Mouse (Mus musculus) forebrain, embryonic 13.5 days (tissue): ENCODE data around the gene Plxna2. TPM values are rescaled to one million over a fixed set of nuclear protein-coding genes. Genes with fewer than 3 reads are reported as not detected.

Experiments
- ATAC-seq: fragments of 200-750 bp; cut with Nextera tagmentation; 2 replicates; pipeline ENCODE4 v1.8.0; 2017
- H3K27ac ChIP-seq: fragments of 300-500 bp; sonication (generic); 2 replicates; pipeline ENCODE4 v1.5.1; 2015; ENCODE audit warnings: inconsistent platforms, mild to moderate bottlenecking, moderate library complexity
- H3K27me3 ChIP-seq: fragments of 300-500 bp; sonication (generic); 2 replicates; pipeline ENCODE4 v1.6.1; 2015; ENCODE audit warnings: mild to moderate bottlenecking, inconsistent platforms
- H3K36me3 ChIP-seq: fragments of 300-500 bp; sonication (generic); 2 replicates; pipeline ENCODE4 v1.6.1; 2015; ENCODE audit warnings: mild to moderate bottlenecking, inconsistent platforms; ENCODE audit not compliant: poor library complexity, severe bottlenecking
- H3K4me1 ChIP-seq: fragments of 300-500 bp; sonication (generic); 2 replicates; pipeline ENCODE4 v1.6.1; 2015; ENCODE audit warnings: inconsistent platforms
- H3K4me2 ChIP-seq: fragments of 300-500 bp; sonication (generic); 2 replicates; pipeline ENCODE4 v1.6.1; 2015; ENCODE audit warnings: inconsistent platforms, mild to moderate bottlenecking, moderate library complexity
- H3K4me3 ChIP-seq: fragments of 300-500 bp; sonication (generic); 2 replicates; pipeline ENCODE4 v1.5.1; 2015; ENCODE audit warnings: mild to moderate bottlenecking, inconsistent platforms
- H3K9ac ChIP-seq: fragments of 300-500 bp; sonication (generic); 2 replicates; pipeline ENCODE4 v1.6.1; 2015; ENCODE audit warnings: mild to moderate bottlenecking, inconsistent platforms
- H3K9me3 ChIP-seq: fragments of 300-500 bp; sonication (generic); replicated peaks from 2 replicates; pipeline ENCODE4 v1.6.1; 2016; ENCODE audit warnings: inconsistent platforms
- WGBS: fragments of 180-500 bp; shearing (Covaris S2); methylation state at CpG from one replicate; pipeline ENCODE4 v1.1.7; 2015; 5-methylcytosine and 5-hydroxymethylcytosine counted together
- polyA plus RNA-seq: library from polyadenylated mRNA; unstranded; fragments of >200 nt; fragmentation: Nextera tagmentation; extraction: Ambion mirVana; gene quantifications from 2 replicates; pipeline ENCODE4 v1.2.1, GENCODE M21; 2015

Plxna2 gene
- polyA plus RNA-seq, 1 experiment from 2014 or later = 55.8 TPM

GRCm38 (mm10) chr1:194694805-194695204 is 76.8 kb downstream of the Plxna2 start:
- no peak overlapping the region for H3K27ac ChIP-seq
- H3K4me2 ChIP-seq = no peak overlapping the region
- no peak overlapping the region for H3K4me3 ChIP-seq
- no peak for ATAC-seq
- H3K27me3 ChIP-seq = no peaks in the 10 kb centered on the region
- no peaks in the 10 kb centered on the region for H3K9me3 ChIP-seq
- no peak overlapping the region for H3K9ac ChIP-seq
- peaks cover 31% of the 10 kb centered on the region; the same call in 1 of the 2 replicates for H3K36me3 ChIP-seq
- WGBS = 85% methylated on average over 2 of the region's 2 CpGs
- peaks cover 3% of the 10 kb centered on the region; the same call in 1 of the 2 replicates for H3K4me1 ChIP-seq

GRCm38 (mm10) chr1:194697439-194697838 is 79.4 kb downstream of the Plxna2 start:
- Histone ChIP-seq H3K36me3 (peaks cover 25% of the 10 kb centered on the region; the same call in 1 of the 2 replicates), H3K4me1 (peaks cover 4% of the 10 kb centered on the region), H3K4me2 (no peak overlapping the region), H3K9ac (no peak overlapping the region), H3K27ac (no peak overlapping the region), H3K4me3 (no peak overlapping the region), H3K27me3 (no peaks in the 10 kb centered on the region), H3K9me3 (no peaks in the 10 kb centered on the region)
- no peak for ATAC-seq
- WGBS = 88% methylated on average over 2 of the region's 2 CpGs

GRCm38 (mm10) chr1:194699321-194699720 is 81.3 kb downstream of the Plxna2 start:
- no peak for ATAC-seq
- Histone ChIP-seq H3K4me1 (peaks cover 20% of the 10 kb centered on the region), H3K27me3 (no peaks in the 10 kb centered on the region), H3K9ac (no peak overlapping the region), H3K4me2 (no peak overlapping the region), H3K4me3 (no peak overlapping the region), H3K36me3 (peaks cover 24% of the 10 kb centered on the region), H3K27ac (no peak overlapping the region), H3K9me3 (no peaks in the 10 kb centered on the region)
- 95% methylated on average over 3 of the region's 3 CpGs for WGBS

GRCm38 (mm10) chr1:194703235-194703634 is 85.2 kb downstream of the Plxna2 start:
- Histone ChIP-seq H3K4me1 (peaks cover 32% of the 10 kb centered on the region), H3K4me3 (no peak overlapping the region), H3K4me2 (no peak overlapping the region), H3K36me3 (peaks cover 29% of the 10 kb centered on the region), H3K27ac (no peak overlapping the region), H3K9ac (no peak overlapping the region), H3K27me3 (no peaks in the 10 kb centered on the region), H3K9me3 (no peaks in the 10 kb centered on the region)
- peak; percentile 64 for ATAC-seq
- WGBS = 10% methylated on average over 2 of the region's 2 CpGs

GRCm38 (mm10) chr1:194704171-194704855 is 86.3 kb downstream of the Plxna2 start:
- ATAC-seq = no peak
- H3K27me3 ChIP-seq = no peaks in the 10 kb centered on the region
- H3K4me2 ChIP-seq = no peak overlapping the region
- H3K36me3 ChIP-seq = peaks cover 25% of the 10 kb centered on the region
- H3K27ac ChIP-seq = no peak overlapping the region
- peaks cover 32% of the 10 kb centered on the region for H3K4me1 ChIP-seq
- 91% methylated on average over 1 of the region's 1 CpGs for WGBS
- no peaks in the 10 kb centered on the region for H3K9me3 ChIP-seq
- no peak overlapping the region for H3K4me3 ChIP-seq
- no peak overlapping the region for H3K9ac ChIP-seq

- Histone ChIP-seq H3K27ac (no peak overlapping the region), H3K4me3 (no peak overlapping the region), H3K4me1 (peaks cover 33% of the 10 kb centered on the region), H3K27me3 (no peaks in the 10 kb centered on the region), H3K9me3 (no peaks in the 10 kb centered on the region), H3K4me2 (no peak overlapping the region), H3K36me3 (peaks cover 20% of the 10 kb centered on the region), H3K9ac (no peak overlapping the region)
- 90% methylated on average over 2 of the region's 2 CpGs for WGBS
- ATAC-seq = no peak
Observed at GRCm38 (mm10) chr1:194706566-194706965, 88.5 kb downstream of the Plxna2 start.

- H3K36me3 ChIP-seq = peaks cover 25% of the 10 kb centered on the region
- peak overlapping the region; percentile 5; the same call in 1 of the 2 replicates for H3K27ac ChIP-seq
- peaks cover 20% of the 10 kb centered on the region for H3K4me1 ChIP-seq
- no peak for ATAC-seq
- H3K4me3 ChIP-seq = no peak overlapping the region
- 69% methylated on average over 2 of the region's 2 CpGs for WGBS
- no peak overlapping the region for H3K4me2 ChIP-seq
- no peaks in the 10 kb centered on the region for H3K27me3 ChIP-seq
- no peak overlapping the region for H3K9ac ChIP-seq
- H3K9me3 ChIP-seq = no peaks in the 10 kb centered on the region
Observed at GRCm38 (mm10) chr1:194712373-194712772, 94.4 kb downstream of the Plxna2 start.

GRCm38 (mm10) chr1:194714138-194715031 is 96.4 kb downstream of the Plxna2 start:
- 87% methylated on average over 4 of the region's 4 CpGs for WGBS
- no peak for ATAC-seq
- Histone ChIP-seq H3K9me3 (no peaks in the 10 kb centered on the region), H3K36me3 (peaks cover 34% of the 10 kb centered on the region), H3K27ac (0 out of 2 replicates have a peak overlapping the region, but pooled peaks have one; percentile 10), H3K4me3 (no peak overlapping the region), H3K9ac (no peak overlapping the region), H3K27me3 (no peaks in the 10 kb centered on the region), H3K4me2 (no peak overlapping the region), H3K4me1 (peaks cover 23% of the 10 kb centered on the region)

- 66% methylated on average over 1 of the region's 1 CpGs for WGBS
- peaks cover 31% of the 10 kb centered on the region for H3K36me3 ChIP-seq
- H3K4me1 ChIP-seq = peaks cover 46% of the 10 kb centered on the region
- no peak overlapping the region for H3K4me2 ChIP-seq
- H3K4me3 ChIP-seq = no peak overlapping the region
- no peak overlapping the region for H3K9ac ChIP-seq
- H3K9me3 ChIP-seq = no peaks in the 10 kb centered on the region
- no peaks in the 10 kb centered on the region for H3K27me3 ChIP-seq
- no peak overlapping the region for H3K27ac ChIP-seq
- no peak for ATAC-seq
Observed at GRCm38 (mm10) chr1:194717451-194717874, 99.4 kb downstream of the Plxna2 start.

- no peaks in the 10 kb centered on the region for H3K9me3 ChIP-seq
- H3K4me1 ChIP-seq = peaks cover 51% of the 10 kb centered on the region
- H3K9ac ChIP-seq = no peak overlapping the region
- no peak overlapping the region for H3K4me2 ChIP-seq
- ATAC-seq = 0 out of 2 replicates have a peak, but pooled peaks have one; percentile 20
- no peak overlapping the region for H3K4me3 ChIP-seq
- peak overlapping the region; percentile 64 for H3K27ac ChIP-seq
- peaks cover 13% of the 10 kb centered on the region; the same call in 1 of the 2 replicates for H3K36me3 ChIP-seq
- WGBS = 67% methylated on average over 4 of the region's 4 CpGs
- no peaks in the 10 kb centered on the region for H3K27me3 ChIP-seq
Observed at GRCm38 (mm10) chr1:194720406-194720805, 102.4 kb downstream of the Plxna2 start.

- peaks cover 53% of the 10 kb centered on the region for H3K4me1 ChIP-seq
- no peaks in the 10 kb centered on the region for H3K9me3 ChIP-seq
- peak; percentile 79 for ATAC-seq
- H3K9ac ChIP-seq = no peak overlapping the region
- H3K4me2 ChIP-seq = peak overlapping the region; percentile 4; the same call in 1 of the 2 replicates
- peaks cover 17% of the 10 kb centered on the region for H3K36me3 ChIP-seq
- no peak overlapping the region for H3K4me3 ChIP-seq
- H3K27ac ChIP-seq = peak overlapping the region; percentile 87
- WGBS = 43% methylated on average over 2 of the region's 2 CpGs
- no peaks in the 10 kb centered on the region for H3K27me3 ChIP-seq
Observed at GRCm38 (mm10) chr1:194721260-194721659, 103.2 kb downstream of the Plxna2 start.

- Histone ChIP-seq H3K27ac (peak overlapping the region; percentile 87), H3K4me1 (peaks cover 50% of the 10 kb centered on the region), H3K9me3 (no peaks in the 10 kb centered on the region), H3K9ac (no peak overlapping the region), H3K4me3 (no peak overlapping the region), H3K4me2 (no peak overlapping the region), H3K27me3 (no peaks in the 10 kb centered on the region), H3K36me3 (peaks cover 26% of the 10 kb centered on the region)
- ATAC-seq = no peak
- WGBS = 31% methylated on average over 2 of the region's 2 CpGs
Observed at GRCm38 (mm10) chr1:194722329-194722728, 104.3 kb downstream of the Plxna2 start.
